Mouse (Mus musculus): ENCODE measurements around the gene Gm44973. TPM values are rescaled to one million over a fixed set of nuclear protein-coding genes. Genes with fewer than 3 reads are reported as not detected.
A peak's percentile ranks its signal among the peaks of the same experiment; 100 is the strongest.

Gm44973 gene
- total RNA-seq, 2 experiments from 2014 or later = not detected

GRCm38 (mm10) chr7:5080010-5080751, 64.9 kb downstream of the Gm44973 start, which contains the start of gene Epn1:
TSS of gene Epn1 (plus strand) at chr7:5080235.
- DNase-seq (ENCODE audit: low spot score in 2 of 2) = peak; percentile 98

- DNase-seq (ENCODE audit: low spot score in 2 of 2) = no peak
Measured at GRCm38 (mm10) chr7:5080815-5081214, 65.5 kb downstream of the Gm44973 start.

DNA sequence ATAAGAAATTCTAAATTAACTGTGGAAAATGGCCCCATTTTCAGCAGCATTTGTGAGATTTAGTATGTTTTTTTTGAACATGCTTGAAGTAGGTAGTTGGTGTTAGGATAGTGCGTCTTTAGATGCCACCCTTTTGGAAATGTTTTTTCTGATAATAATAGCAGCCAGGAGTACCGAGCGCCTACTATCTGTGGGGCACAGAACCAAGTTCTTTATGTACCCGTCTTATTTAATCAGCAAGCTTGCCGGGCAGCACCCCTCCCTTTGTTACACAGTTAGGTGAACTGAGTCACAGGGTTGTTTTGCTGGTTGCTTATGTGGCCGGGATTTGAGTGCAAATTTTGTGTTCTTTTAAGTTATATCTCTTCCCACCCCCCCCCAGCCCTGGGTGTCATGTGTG, 65.9 kb downstream of the Gm44973 start:
- no peak for DNase-seq (ENCODE audit: low spot score in 2 of 2)

DNA sequence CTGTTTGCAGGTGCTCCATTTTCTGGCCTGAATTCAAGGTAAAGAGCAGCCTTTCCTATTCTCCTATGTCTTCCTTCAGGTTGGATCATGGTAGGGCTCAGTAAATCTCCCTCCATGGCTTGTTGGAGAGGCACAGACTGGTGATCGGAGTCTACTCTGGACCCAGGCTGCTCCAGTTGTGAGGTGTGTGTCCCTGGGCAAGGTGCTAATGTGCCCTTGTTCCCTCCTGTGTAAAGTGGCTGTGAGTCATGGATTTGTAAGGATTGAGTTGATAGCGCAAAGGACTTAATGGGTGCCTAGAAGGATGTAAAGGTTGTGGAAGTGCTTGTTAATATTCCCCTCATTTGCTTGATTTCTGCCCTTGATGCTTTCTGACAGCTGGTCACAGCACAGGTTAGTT, 66.6 kb downstream of the Gm44973 start:
- DNase-seq (ENCODE audit: low spot score in 2 of 2) = no peak

Other genes starting within 250 kb of the Gm44973 start
- not detected for gene Fam71e2, start 244.2 kb upstream of the Gm44973 start, total RNA-seq (2021)
- gene Il11, start 232.6 kb upstream of the Gm44973 start, total RNA-seq (2021) = under 1 TPM; 0.28 to 0.30 TPM
- not detected for gene Tmem190, start 232.6 kb upstream of the Gm44973 start, total RNA-seq (2021)
- gene Tmem238, start 225.8 kb upstream of the Gm44973 start, total RNA-seq (2021) = 1 to 10 TPM; 2.0 to 3.1 TPM
- gene Rpl28, start 222.6 kb upstream of the Gm44973 start, total RNA-seq (2021) = 100 to 1,000 TPM; 439 to 453 TPM
- 100 to 1,000 TPM; 101 to 108 TPM for gene Ube2s, start 202.9 kb upstream of the Gm44973 start, total RNA-seq (2021)
- 100 to 1,000 TPM; 102 to 115 TPM for gene Shisa7, start 170.8 kb upstream of the Gm44973 start, total RNA-seq (2021)
- gene Isoc2b, start 145.2 kb upstream of the Gm44973 start, total RNA-seq (2021) = 1 to 10 TPM; 4.5 to 5.9 TPM
- gene Isoc2a, start 138.3 kb upstream of the Gm44973 start, total RNA-seq (2021) = 10 to 100 TPM; 14.2 to 14.8 TPM
- under 1 TPM in 1 of 2 experiments, not detected in 1; 0.46 TPM for gene Gm36210, start 109.0 kb upstream of the Gm44973 start, total RNA-seq (2021)
- 10 to 100 TPM; 14.7 to 15.9 TPM for gene Zfp628, start 100.3 kb upstream of the Gm44973 start, total RNA-seq (2021)
- gene Nat14, start 93.5 kb upstream of the Gm44973 start, total RNA-seq (2021) = 100 to 1,000 TPM; 104 TPM
- gene Ssc5d, start 89.7 kb upstream of the Gm44973 start, total RNA-seq (2021) = 1 to 10 TPM; 2.6 to 3.3 TPM
- gene Sbk2, start 51.1 kb upstream of the Gm44973 start, total RNA-seq (2021) = under 1 TPM; 0.26 to 0.45 TPM
- gene Sbk3, start 44.3 kb upstream of the Gm44973 start, total RNA-seq (2021) = under 1 TPM; 0.58 to 0.91 TPM
- 10 to 100 TPM; 25.1 to 27.8 TPM for gene Zfp579, start 19.3 kb upstream of the Gm44973 start, total RNA-seq (2021)
- 1 to 10 TPM; 7.4 to 7.8 TPM for gene Zfp524, start 1.1 kb upstream of the Gm44973 start, total RNA-seq (2021)
- 10 to 100 TPM; 23.3 to 25.7 TPM for gene Fiz1, start 799 bp upstream of the Gm44973 start, total RNA-seq (2021)
- 10 to 100 TPM; 34.9 to 35.5 TPM for gene Zfp865, start 4.9 kb downstream of the Gm44973 start, total RNA-seq (2021)
- gene Ccdc106, start 5.1 kb downstream of the Gm44973 start, total RNA-seq (2021) = 10 to 100 TPM; 57.3 to 59.7 TPM
- not detected for gene 4632433K11Rik, start 18.6 kb downstream of the Gm44973 start, total RNA-seq (2021)
- 1 to 10 TPM; 4.4 to 4.8 TPM for gene Zfp784, start 22.9 kb downstream of the Gm44973 start, total RNA-seq (2021)
- 10 to 100 TPM; 27.8 to 31.0 TPM for gene Zfp580, start 36.0 kb downstream of the Gm44973 start, total RNA-seq (2021)
- gene U2af2, start 46.6 kb downstream of the Gm44973 start, total RNA-seq (2021) = 100 to 1,000 TPM; 176 to 181 TPM
- gene Epn1, start 64.7 kb downstream of the Gm44973 start, total RNA-seq (2021) = 100 to 1,000 TPM; 482 to 504 TPM
- not detected for gene Rfpl4, start 101.5 kb downstream of the Gm44973 start, total RNA-seq (2021)
- under 1 TPM; 0.49 to 0.68 TPM for gene Rasl2-9, start 110.5 kb downstream of the Gm44973 start, total RNA-seq (2021)
- not detected for gene Vmn1r55, start 134.2 kb downstream of the Gm44973 start, total RNA-seq (2021)
- not detected for gene Vmn1r56, start 181.3 kb downstream of the Gm44973 start, total RNA-seq (2021)
- gene Vmn1r57, start 203.0 kb downstream of the Gm44973 start, total RNA-seq (2021) = not detected

All from left cerebral cortex, adult 18-20 months (tissue).